Mouse (Mus musculus): ENCODE data around the gene Sugct. TPM values are rescaled to one million over a fixed set of nuclear protein-coding genes. Genes with fewer than 3 reads are reported as not detected.
A peak's percentile ranks its signal among the peaks of the same experiment; 100 is the strongest.
"Not testable (repeated sequence)": the region's sequence is repeated elsewhere in the genome, so short reads cannot be mapped to it uniquely, and the experiment has no call there.

Sugct gene
- total RNA-seq, 2 experiments from 2014 or later: 1.7 to 3.4 TPM

- no peak for DNase-seq (ENCODE audit: low spot score)
These were observed 89.1 kb downstream of the Sugct start for GRCm38 (mm10) chr13:17606217-17606616.

DNA sequence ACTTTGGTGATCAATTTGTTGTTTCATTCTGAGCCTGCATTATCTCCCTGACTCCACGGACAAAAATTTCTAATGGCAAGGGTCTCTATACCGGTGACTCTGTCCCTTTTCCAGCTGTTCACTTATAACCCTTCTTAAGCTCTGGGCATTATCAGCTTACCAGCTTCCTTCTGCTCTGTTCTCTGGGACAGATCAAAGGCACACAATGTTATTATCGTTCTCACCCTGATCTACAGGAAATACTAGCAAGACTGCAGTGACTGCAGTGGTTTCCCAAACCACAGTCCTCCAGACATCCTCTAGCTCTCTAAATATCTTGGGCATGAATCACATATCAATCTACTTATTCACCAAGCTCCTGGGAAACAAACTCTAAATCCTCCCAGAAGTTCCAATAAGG is 90.7 kb downstream of the Sugct start:
- DNase-seq (ENCODE audit: low spot score): no peak

DNA sequence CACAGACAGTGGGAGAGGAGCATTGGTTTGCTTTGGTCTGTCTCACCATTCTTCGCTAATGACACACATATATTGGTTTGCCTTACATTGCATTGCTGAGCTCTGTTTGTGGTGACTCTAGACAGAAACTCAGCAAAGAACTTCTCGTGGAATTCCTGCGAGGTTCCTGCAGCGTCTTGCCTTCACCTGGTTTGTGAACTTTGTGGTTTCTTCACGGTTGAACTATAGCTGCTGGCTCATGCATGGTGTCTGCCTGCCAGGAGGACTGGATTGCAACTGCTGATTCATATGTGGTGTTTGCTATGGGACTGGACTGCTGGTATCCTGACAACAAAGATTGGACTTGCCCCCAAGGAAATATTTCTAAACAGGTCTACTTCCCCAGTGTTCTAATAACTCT is 91.6 kb downstream of the Sugct start:
- no peak for DNase-seq (ENCODE audit: low spot score)

GRCm38 (mm10) chr13:17585267-17585913 is 110.0 kb downstream of the Sugct start:
- DNase-seq (ENCODE audit: low spot score): no peak

- DNase-seq (ENCODE audit: low spot score): no peak
These were observed 110.5 kb downstream of the Sugct start for GRCm38 (mm10) chr13:17584804-17585203.

- DNase-seq (ENCODE audit: low spot score): no peak
These were observed 113.7 kb downstream of the Sugct start for GRCm38 (mm10) chr13:17581684-17582083.

- DNase-seq (ENCODE audit: low spot score): no peak
These were observed 136.0 kb downstream of the Sugct start for GRCm38 (mm10) chr13:17559357-17559756.

GRCm38 (mm10) chr13:17536341-17536740 is 159.0 kb downstream of the Sugct start:
- DNase-seq (ENCODE audit: low spot score): no peak

- DNase-seq (ENCODE audit: low spot score): no peak
These were observed 160.5 kb downstream of the Sugct start for GRCm38 (mm10) chr13:17534871-17535270.

DNA sequence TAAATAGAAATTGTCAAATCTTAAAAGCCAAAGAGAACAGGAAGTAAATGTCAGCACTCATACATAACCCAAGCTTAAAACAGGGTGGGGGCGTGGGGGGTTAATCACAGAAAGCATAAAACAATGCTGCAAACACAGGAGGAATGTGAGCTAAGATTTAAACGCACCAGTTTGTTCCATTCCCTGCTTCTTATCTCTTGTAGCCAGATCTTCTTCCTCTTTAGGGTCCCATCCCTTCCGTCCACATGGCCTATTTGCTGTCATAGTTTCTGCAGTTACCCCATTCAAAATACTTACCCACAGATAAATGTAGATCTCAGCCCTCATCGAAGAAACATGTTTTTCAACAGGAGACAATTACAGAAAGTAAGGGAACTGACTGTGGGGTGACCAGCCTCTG is 160.9 kb downstream of the Sugct start:
- DNase-seq (ENCODE audit: low spot score): no peak

- DNase-seq (ENCODE audit: low spot score): no peak
These were observed 184.1 kb downstream of the Sugct start for GRCm38 (mm10) chr13:17511184-17511778.

DNA sequence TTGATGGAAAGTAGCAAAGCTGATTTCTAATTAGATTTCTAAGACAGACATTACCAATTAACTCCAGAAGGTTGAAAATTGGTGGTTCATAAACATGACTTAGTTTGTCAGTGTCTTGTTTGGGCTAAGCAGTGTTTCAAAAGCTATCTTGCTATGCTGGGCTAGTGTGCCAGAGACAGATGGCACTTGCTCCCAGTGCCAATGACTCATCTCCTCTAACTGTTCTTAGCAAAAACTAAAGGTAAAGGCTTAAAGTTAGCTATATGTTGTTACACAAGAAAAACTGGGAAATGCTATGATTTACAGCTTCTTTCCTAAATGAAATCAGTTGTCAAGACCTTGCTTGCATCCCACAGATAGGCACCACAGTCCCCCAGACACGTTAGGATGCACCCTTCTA is 200.4 kb downstream of the Sugct start:
- DNase-seq (ENCODE audit: low spot score): no peak

DNA sequence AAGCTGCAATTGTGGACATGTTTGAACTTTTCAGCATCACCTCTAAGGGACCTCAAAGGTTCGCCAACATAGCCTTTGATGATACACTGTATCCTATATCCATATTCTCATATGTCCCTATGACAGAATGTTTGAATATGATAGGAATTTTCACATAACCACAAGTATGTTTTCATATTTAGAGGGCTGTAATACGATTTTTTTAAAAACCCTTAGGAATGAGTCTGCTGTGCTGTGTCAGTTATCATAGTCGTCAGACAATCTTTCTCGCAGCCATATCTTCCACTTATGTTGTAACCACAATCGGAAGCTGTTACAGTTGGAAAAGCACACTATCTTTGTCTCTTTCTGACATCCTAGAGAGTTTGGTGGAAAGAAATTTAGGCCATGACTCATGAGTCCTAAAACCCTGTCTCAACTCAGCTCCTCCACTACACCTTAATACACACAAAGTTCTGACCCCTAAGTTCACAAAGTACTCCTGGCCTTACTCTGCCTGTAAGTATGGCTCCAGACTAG is 201.2 kb downstream of the Sugct start:
- DNase-seq (ENCODE audit: low spot score): no peak

- not testable (repeated sequence) for DNase-seq (ENCODE audit: low spot score)
These were observed 237.4 kb downstream of the Sugct start for GRCm38 (mm10) chr13:17457981-17458380.

DNA sequence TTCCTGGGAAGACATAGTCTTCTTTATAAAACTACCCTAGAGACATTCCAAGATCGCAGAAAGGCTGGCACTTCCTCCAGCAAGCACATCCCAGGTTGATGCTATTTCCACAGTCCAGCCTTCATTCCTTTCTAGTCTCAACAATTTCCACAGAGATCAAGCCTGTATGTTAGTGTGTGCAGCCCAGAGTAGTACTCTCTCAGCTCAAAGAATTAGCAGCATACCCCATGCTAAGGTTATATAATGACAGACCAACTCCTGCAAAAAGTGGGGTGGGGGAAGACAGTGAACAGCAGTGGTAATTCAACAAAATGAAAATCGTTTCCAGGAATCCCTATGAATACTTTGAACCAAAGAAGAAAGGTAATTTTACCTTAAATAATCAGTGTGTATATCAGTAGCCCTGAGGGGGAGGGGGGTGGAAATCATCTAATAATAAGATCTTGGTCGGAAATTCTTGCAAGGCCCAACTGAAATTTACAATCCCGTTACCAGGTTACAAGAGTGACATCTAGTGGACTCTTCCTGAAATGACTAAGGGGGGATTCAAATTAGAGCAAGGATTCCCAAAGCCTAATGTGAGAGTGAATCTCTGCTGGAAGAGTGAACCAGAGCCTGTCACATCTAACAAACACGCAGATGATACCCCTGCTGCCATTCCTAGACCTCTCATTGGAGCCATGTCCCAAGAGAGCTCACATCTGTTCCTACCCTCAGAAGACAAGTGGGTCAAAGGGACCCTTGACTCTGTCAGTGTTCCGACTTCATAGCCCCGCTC is 263.0 kb downstream of the Sugct start:
- peak; percentile 29 for DNase-seq (ENCODE audit: low spot score)

GRCm38 (mm10) chr13:17421875-17422274 is 273.5 kb downstream of the Sugct start:
- DNase-seq (ENCODE audit: low spot score): peak; percentile 27

GRCm38 (mm10) chr13:17420557-17420956 is 274.8 kb downstream of the Sugct start:
- DNase-seq (ENCODE audit: low spot score): no peak

- no peak for DNase-seq (ENCODE audit: low spot score)
These were observed 352.5 kb downstream of the Sugct start for GRCm38 (mm10) chr13:17342836-17343235.

- DNase-seq (ENCODE audit: low spot score): no peak
These were observed 359.3 kb downstream of the Sugct start for GRCm38 (mm10) chr13:17335885-17336540.

DNA sequence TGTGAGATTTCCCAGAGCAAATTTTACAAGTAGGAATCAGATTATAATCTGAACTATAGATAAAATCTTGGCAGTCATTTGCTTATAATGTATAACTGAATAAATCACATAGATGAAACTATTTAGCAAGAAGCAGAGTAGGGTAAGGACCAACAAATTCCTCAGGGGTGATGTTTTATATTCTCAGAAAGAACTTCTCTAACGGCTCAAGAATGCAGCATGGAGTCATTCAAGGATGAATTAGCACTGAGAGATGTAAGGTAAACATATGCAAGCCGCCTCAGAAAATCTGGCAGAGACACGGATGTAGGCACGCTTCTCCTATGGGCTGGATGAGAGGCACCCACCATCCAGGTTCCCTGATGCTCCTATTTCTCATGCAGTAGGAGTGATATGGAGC is 368.5 kb downstream of the Sugct start:
- no peak for DNase-seq (ENCODE audit: low spot score)

- DNase-seq (ENCODE audit: low spot score): no peak
These were observed 393.8 kb downstream of the Sugct start for GRCm38 (mm10) chr13:17301590-17301989.

GRCm38 (mm10) chr13:17297462-17298005 is 397.8 kb downstream of the Sugct start:
- no peak for DNase-seq (ENCODE audit: low spot score)

Data from gastrocnemius, adult 18-20 months (tissue).